Mouse (Mus musculus): ENCODE data around the gene Cib1.

DNA sequence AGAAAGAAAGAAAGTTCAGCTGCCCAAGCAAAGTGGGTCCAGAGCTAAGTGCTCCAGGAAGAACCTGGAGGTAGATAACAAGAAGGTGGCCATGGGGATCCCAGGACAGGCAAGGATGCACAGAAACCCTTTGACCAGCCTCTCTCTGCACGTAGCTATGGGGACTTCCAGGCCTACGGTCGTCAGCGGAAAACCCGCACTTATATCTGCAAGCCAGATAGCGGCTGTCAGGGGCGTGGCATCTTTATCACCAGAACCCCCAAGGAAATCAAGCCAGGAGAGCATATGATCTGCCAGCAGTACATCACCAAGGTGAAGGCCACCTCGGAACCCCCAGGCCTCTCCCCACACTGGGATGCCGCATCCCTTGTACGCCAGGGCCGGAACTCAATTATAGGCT is 20.3 kb upstream of the Cib1 start:
- no peak for TF ChIP-seq EP300 (IDR thresholded peaks at IDR 0.05)
- TF ChIP-seq CTCF (IDR thresholded peaks at IDR 0.05) = no peak
